Mouse (Mus musculus) ES-E14 (cell line): Measurements from ENCODE around the gene Map3k15. TPM values are rescaled to one million over a fixed set of nuclear protein-coding genes. Genes with fewer than 3 reads are reported as not detected.

Experiments used
- DNase-seq: peaks from one replicate; pipeline ENCODE4 v3.0.0-alpha.2; 2013; ENCODE audit warnings: low read depth, low spot score
- H3K27ac ChIP-seq: 2 replicates; pipeline ENCODE4 v1.5.1; 2012; ENCODE audit warnings: low read depth, mild to moderate bottlenecking, low read length, moderate library complexity, mixed read lengths; ENCODE audit not compliant: poor library complexity, insufficient read depth, severe bottlenecking
- H3K36me3 ChIP-seq: 2 replicates; pipeline ENCODE4 v1.6.1; 2012; ENCODE audit warnings: mild to moderate bottlenecking, low read length, moderate library complexity, mixed read lengths; ENCODE audit not compliant: control insufficient read depth, poor library complexity, insufficient read depth, severe bottlenecking
- H3K4me1 ChIP-seq, 2 experiments: fragments of 150-350 bp in 1 of 2; sonication (generic) in 1 of 2; 2 replicates each; pipeline ENCODE4 v1.6.1; 2012; ENCODE audit warnings: low read length in 2 of 2, mild to moderate bottlenecking in 1 of 2, mixed read lengths in 1 of 2; ENCODE audit not compliant: control insufficient read depth in 2 of 2, insufficient read depth in 2 of 2, poor library complexity in 1 of 2
- H3K4me3 ChIP-seq, 2 experiments: fragments of 150-350 bp in 1 of 2; sonication (generic) in 1 of 2; 2 replicates each; pipeline ENCODE4 v1.5.1; 2012; ENCODE audit warnings: low read length in 2 of 2, low read depth in 1 of 2, mild to moderate bottlenecking in 1 of 2, mixed read lengths in 1 of 2; ENCODE audit not compliant: insufficient read depth in 1 of 2, poor library complexity in 1 of 2, severe bottlenecking in 1 of 2
- H3K9ac ChIP-seq: 2 replicates; pipeline ENCODE4 v1.6.1; 2012; ENCODE audit warnings: low read depth, mild to moderate bottlenecking, low read length, mixed read lengths; ENCODE audit not compliant: poor library complexity, insufficient read depth, severe bottlenecking
- H3K9me3 ChIP-seq: fragments of 150-350 bp; sonication (generic); 2 replicates; pipeline ENCODE4 v1.6.1; 2012; ENCODE audit warnings: low read depth, mild to moderate bottlenecking, low read length; ENCODE audit not compliant: control insufficient read depth, insufficient read depth
- CHD2 ChIP-seq: IDR thresholded peaks from 2 replicates; pipeline ENCODE4 v1.6.1; 2014; ENCODE audit warnings: mild to moderate bottlenecking, low read depth, low read length, inconsistent platforms
- HCFC1 ChIP-seq: IDR thresholded peaks from 2 replicates; pipeline ENCODE4 v1.6.1; 2012; ENCODE audit warnings: low read length, inconsistent platforms, borderline replicate concordance; ENCODE audit not compliant: insufficient read depth
- MAFK ChIP-seq: IDR thresholded peaks from 2 replicates; pipeline ENCODE4 v1.6.1; 2014; ENCODE audit warnings: mild to moderate bottlenecking, low read depth, low read length, inconsistent platforms; ENCODE audit not compliant: insufficient read depth
- ZC3H11A ChIP-seq: IDR thresholded peaks from 2 replicates; pipeline ENCODE4 v1.6.1; 2012; ENCODE audit warnings: low read depth, mild to moderate bottlenecking, inconsistent platforms, low read length, borderline replicate concordance
- ZNF384 ChIP-seq: IDR thresholded peaks from 2 replicates; pipeline ENCODE4 v1.6.1; 2012; ENCODE audit warnings: low read depth, low read length, inconsistent platforms
- in situ Hi-C, 2 experiments: fragments of 600-800 bp; cut with MboI; formaldehyde crosslinking; loops; one replicate each; pipeline ENCODE4 v1.15.1; 2025; ENCODE audit warnings: low sequenced_read_pairs in 2 of 2, inconsistent platforms in 1 of 2; ENCODE audit not compliant: unreplicated experiment in 2 of 2
- total RNA-seq: library from RNA; depleted of rRNA; stranded (reverse); fragments of 300-350 nt; gene quantifications from 2 replicates; pipeline ENCODE4 v1.2.3, GENCODE M21; 2012

Map3k15 gene
- total RNA-seq, 1 experiment: 6.0 TPM

GRCm38 (mm10) chrX:160116074-160116473 is 127.8 kb downstream of the Map3k15 start:
- Histone ChIP-seq H3K36me3 (peaks cover 2% of the 10 kb centered on the region), H3K4me3 (no peak overlapping the region), H3K27ac (no peak overlapping the region), H3K4me1 (no peaks in the 10 kb centered on the region), H3K9ac (no peak overlapping the region), H3K9me3 (no peaks in the 10 kb centered on the region)
- no peak for DNase-seq
- TF ChIP-seq ZC3H11A (no peak), HCFC1 (no peak), MAFK (no peak), CHD2 (no peak), ZNF384 (no peak)
- in situ Hi-C loops: loop anchor here (5.0 to 10.0 kb wide), 2 partner anchors 134 to 141 kb away; no protein-coding TSS in a partner anchor

- H3K27ac ChIP-seq: no peak overlapping the region
- no peak for TF ChIP-seq ZNF384
- no peak for TF ChIP-seq HCFC1
- TF ChIP-seq ZC3H11A: peak; percentile 30; the same call in 1 of the 2 replicates
- no peak for TF ChIP-seq CHD2
- TF ChIP-seq MAFK: no peak
- peaks cover 2% of the 10 kb centered on the region for H3K36me3 ChIP-seq
- H3K9me3 ChIP-seq: no peaks in the 10 kb centered on the region
- no peaks in the 10 kb centered on the region for H3K4me1 ChIP-seq
- in situ Hi-C loops: loop anchor here (5.0 to 10.0 kb wide), 2 partner anchors 134 to 142 kb away; no protein-coding TSS in a partner anchor
- H3K9ac ChIP-seq: no peak overlapping the region
- DNase-seq: no peak
- no peak overlapping the region for H3K4me3 ChIP-seq
Measured at GRCm38 (mm10) chrX:160116658-160117057, 128.4 kb downstream of the Map3k15 start.

GRCm38 (mm10) chrX:160134136-160134843 is 146.1 kb downstream of the Map3k15 start:
- peak overlapping the region in 1 of 2 experiments; percentile 46; a peak in 2 of 4 replicates for H3K4me3 ChIP-seq
- H3K9me3 ChIP-seq: no peaks in the 10 kb centered on the region
- no peak for DNase-seq
- H3K36me3 ChIP-seq: peaks cover 16% of the 10 kb centered on the region
- H3K27ac ChIP-seq: peak overlapping the region; percentile 40; the same call in 1 of the 2 replicates
- no peak for TF ChIP-seq CHD2
- TF ChIP-seq HCFC1: no peak
- TF ChIP-seq MAFK: no peak
- TF ChIP-seq ZC3H11A: no peak
- TF ChIP-seq ZNF384: no peak
- in situ Hi-C loops: no loop called here
- H3K9ac ChIP-seq: no peak overlapping the region; the same call in 1 of the 2 replicates
- peaks cover 0 to 8% of the 10 kb centered on the region in 2 experiments; a peak in 2 of 4 replicates for H3K4me1 ChIP-seq

- in situ Hi-C loops: no loop called here
- DNase-seq: no peak
- TF ChIP-seq ZNF384 (no peak), ZC3H11A (no peak), MAFK (no peak), CHD2 (no peak), HCFC1 (no peak)
- Histone ChIP-seq H3K4me1 (peaks cover 0 to 8% of the 10 kb centered on the region in 2 experiments; a peak in 2 of 4 replicates), H3K27ac (peak overlapping the region; percentile 76; the same call in 1 of the 2 replicates), H3K36me3 (peaks cover 8% of the 10 kb centered on the region), H3K9me3 (no peaks in the 10 kb centered on the region), H3K4me3 (peak overlapping the region; percentile 36 to 90), H3K9ac (no peak overlapping the region)
Measured at GRCm38 (mm10) chrX:160135719-160136118, 147.5 kb downstream of the Map3k15 start.

DNA sequence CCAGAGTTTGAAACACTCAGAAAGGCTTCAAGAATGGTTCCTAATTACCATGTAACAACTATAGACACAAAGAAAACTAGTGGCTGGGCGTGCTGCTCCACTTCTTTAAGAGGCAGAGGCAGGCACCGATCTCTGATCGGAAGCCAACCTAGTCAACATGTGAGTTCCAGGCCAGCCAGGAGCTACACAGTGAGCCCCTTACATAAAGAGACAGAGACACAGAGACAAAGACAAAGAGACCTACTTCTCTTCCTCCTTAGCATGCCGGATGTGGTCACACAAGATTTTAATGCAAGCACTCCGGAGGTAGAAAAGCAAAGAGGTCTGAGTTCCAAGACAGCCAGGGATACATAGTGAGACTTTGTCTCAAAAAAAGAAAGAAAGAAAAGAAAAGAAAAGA is 147.9 kb downstream of the Map3k15 start:
- peak overlapping the region; percentile 53; the same call in 1 of the 2 replicates for H3K27ac ChIP-seq
- H3K9me3 ChIP-seq: no peaks in the 10 kb centered on the region
- peak overlapping the region; percentile 36 to 90 for H3K4me3 ChIP-seq
- no peak for DNase-seq
- H3K36me3 ChIP-seq: peaks cover 7% of the 10 kb centered on the region
- in situ Hi-C loops: no loop called here
- H3K9ac ChIP-seq: no peak overlapping the region
- H3K4me1 ChIP-seq: peaks cover 0 to 8% of the 10 kb centered on the region in 2 experiments; a peak in 2 of 4 replicates
- TF ChIP-seq ZNF384 (no peak), MAFK (no peak), ZC3H11A (no peak), HCFC1 (no peak), CHD2 (no peak)
